ENCODE assay signal across 16 mouse cellular contexts in genomic region chr7:102310821-102311220, GRCm38 (mm10). TPM values are rescaled to one million over a fixed set of nuclear protein-coding genes. Genes with fewer than 3 reads are reported as not detected.
DNase-seq lines count a peak whose midpoint lies in the region.
"Had no signal": no experiment of that assay in that cellular context is flagged by ENCODE, and none has a peak within 500 bp of the region (broad histone marks: within the 10 kb centered on the region; RNA-seq: fewer than 3 reads in every experiment).

No protein-coding gene starts in this region.

- DNase-seq in adrenal gland, postnatal 10 days = peak; percentile 21
- DNase-seq in adrenal gland, postnatal 25 days = no peak
- DNase-seq in heart, adult 11 months = peak; percentile 90
- no peak for DNase-seq in heart, adult 9 months (ENCODE audit: low spot score in 2 of 2)
- peak; percentile 13 to 24 for DNase-seq in kidney, postnatal 36 days
- no peak for DNase-seq in kidney, postnatal 14 days
- no peak for DNase-seq in thymus, postnatal 4 days
- DNase-seq: adrenal gland, postnatal 36 days; cerebellum, adult 11 months; cerebellum, adult 2 months; cerebellum, adult 9-11 months; cerebellum, postnatal 25 days; gastrocnemius, postnatal 14 days; heart, adult 18-20 months; heart, postnatal 14 days; heart, postnatal 4 days had no signal

RNA-seq across cellular contexts. Expression of gene Stim1, which starts 43.2 kb away (rescaled TPM):
- total RNA-seq in adrenal gland, postnatal 10 days (2021) = 10 to 100 TPM; 76.4 to 77.1 TPM
- 52.4 and 65.8 TPM in 2 replicates for total RNA-seq in adrenal gland, postnatal 25 days (2021)

RNA-seq across cellular contexts. Expression of gene Rhog, which starts 55.0 kb away (rescaled TPM):
- total RNA-seq in adrenal gland, postnatal 10 days (2021) = 10 to 100 TPM; 47.9 to 57.5 TPM
- 58.9 and 59.7 TPM in 2 replicates for total RNA-seq in adrenal gland, postnatal 25 days (2021)

Comparison
In these comparisons a context has a peak if more than half of its experiments do, and no peak if none do; other contexts are left out.
1. DNase-seq: peak in adrenal gland, postnatal 10 days (single experiment), heart, adult 11 months (single experiment) and kidney, postnatal 36 days (2 of 2); none in adrenal gland, postnatal 25 days (single experiment), heart, adult 9 months (0 of 2), kidney, postnatal 14 days (single experiment) and thymus, postnatal 4 days (single experiment).